Mouse (Mus musculus) cerebellum, adult 11 months (tissue): Measurements from ENCODE around the gene Akt1s1.
A peak's percentile ranks its signal among the peaks of the same experiment; 100 is the strongest.

Experiments
- DNase-seq: peaks from one replicate; pipeline ENCODE4 v3.0.0; 2022

Gene Akt1s1

DNA sequence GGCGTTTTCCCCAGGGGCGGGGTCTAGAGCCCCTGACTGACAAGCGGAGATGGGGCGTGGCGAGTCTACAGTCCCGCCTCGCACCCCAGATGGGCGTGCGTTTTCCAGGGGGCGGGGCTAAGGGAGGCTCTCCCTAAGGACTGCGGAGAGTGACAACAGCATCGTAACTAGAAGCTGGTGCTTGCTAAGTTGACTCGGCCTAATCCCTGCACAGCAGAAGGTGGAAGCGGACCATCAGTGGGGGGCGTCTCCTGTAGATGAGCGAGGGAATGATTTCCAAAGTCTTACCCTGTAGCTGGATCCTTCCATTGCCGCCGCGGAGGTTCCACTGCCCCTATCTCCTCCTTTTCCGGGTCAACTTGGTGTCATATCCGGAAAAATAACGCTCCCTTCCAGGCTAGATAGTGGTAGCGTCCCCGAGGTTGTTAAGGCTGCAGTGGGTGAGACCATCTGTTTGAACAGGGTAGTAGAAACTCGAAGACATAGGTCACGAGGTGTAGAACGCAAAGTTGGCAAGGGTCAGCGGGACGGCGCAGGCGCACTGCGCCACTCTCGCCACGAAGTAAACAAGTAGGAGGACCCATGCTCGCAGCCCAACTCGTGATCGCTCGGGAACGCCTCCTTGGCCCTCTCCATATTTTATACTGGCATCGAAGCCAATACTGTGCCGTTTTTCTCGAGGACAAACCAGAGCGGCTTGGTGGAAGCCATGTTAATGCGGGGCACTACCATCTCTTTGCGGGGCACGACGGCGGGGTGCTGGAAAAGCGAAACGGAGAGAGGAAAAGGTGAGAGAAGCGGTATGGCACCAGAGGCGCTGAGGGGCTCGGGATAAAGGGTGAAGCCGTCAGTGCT, at the start of gene Akt1s1, which contains the start of gene Tbc1d17:
TSS of gene Akt1s1 (plus strand) at position 431 of the 855 bp plus-strand sequence.
TSS of gene Tbc1d17 (minus strand) at position 519 of the 855 bp plus-strand sequence.
- DNase-seq = peak; percentile 100

DNA sequence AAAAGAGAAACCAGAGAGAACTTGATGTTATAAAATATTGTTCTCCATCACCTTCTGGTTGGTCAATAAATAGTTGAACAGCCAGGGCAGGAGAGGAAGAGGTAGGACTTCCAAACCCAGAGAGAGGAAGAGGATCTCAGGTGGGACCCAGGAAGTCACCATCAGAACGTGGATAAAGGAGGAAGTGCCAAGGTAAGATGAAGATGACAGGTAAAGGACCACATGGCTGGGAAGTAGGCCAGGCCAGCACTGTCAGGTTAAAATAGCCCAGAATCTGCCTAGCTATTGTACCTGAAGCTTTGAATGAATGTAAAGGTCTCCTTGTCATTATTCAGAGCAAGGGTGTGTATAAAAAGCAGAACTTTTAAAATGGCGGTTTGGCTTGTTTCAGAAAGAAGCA, 39.9 kb upstream of the Akt1s1 start:
- no peak for DNase-seq

- DNase-seq = no peak
Observed at GRCm38 (mm10) chr7:44809466-44809865, 39.3 kb upstream of the Akt1s1 start.

DNA sequence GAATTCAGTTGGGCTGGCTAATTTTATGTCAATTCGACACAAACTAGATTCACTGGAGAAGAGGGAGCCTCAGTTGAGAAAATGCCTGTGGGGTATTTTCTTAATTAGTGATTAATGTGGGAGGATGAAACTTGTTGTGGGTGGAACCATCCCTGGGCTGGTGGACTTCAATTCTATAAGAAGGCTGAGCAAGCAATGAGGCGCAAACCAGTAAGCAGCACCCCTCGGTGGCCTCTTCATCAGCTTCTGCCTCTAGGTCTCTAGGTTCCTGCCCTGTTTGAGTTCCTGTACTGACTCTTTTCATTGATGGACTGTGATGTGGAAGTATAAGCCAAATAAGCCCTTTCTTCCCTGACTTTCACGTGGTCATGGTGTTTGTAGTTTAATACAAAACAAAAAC, 38.4 kb upstream of the Akt1s1 start:
- no peak for DNase-seq

DNA sequence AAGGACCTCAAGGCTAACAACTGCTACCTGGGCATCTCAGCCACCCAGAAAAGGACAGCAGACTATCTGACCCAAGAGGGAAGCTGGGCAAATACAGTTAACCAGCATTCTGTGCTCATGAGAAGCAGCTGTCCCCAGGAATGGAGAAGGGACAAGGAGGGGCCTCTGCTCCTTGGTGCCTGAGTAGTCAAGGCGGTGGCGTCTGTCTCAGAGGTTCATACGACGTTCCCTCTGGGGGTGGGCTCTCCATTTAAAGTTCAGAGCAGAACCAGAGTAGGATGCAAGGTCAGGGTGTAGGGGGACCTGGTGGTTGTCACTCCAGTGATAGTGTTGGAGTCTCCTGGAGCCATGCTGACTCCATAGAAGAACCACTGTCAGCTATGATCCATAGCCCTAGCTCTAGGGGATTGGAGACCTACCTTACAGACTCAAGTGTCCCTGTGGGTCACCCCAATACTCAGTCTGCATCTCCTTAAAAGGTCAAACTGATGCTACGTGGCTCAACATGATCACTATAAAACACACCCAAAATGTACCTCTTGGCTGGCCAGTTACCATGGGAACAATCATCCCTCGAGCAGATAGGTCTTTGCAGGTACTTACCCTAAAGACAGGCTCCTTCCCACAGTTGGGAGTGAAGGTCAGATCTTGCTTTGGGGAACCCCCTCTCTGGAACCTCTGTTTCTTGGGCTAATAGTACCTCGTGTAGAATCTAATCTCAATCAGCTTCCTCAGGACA, 37.8 kb upstream of the Akt1s1 start:
- no peak for DNase-seq

DNA sequence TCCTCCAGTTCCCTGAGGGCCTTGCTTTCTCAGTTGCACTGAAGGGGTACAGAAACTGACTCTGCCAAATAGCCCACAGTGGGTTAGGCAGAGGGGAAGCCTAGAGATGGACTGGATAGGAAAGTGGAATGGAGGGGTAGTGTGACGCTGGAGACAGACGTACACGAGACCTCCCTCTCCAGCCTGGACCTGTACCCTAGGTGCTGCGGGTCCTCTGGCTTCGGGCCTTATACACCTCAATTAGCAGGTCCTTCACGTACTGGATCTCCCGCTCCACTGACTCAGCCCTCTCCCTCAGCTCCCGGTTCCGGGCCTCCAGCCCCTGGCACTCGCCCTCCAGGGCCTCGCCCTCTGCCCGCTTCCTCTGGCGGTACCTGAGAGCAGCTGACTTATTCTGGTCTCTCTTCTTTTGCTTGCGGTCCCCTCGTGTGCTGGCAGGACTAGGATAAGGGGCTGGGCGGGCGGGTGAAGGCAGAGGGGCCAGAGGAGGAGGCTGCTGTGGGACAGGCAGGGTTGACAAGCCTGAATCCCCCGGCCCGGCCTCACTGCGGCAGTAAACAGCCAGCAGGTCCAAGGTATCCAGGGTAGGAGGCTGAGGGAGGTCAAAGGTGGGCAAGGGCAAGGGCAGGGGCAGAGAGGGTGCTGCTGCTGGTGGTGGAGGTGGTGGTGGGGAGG, 36.0 kb upstream of the Akt1s1 start:
- no peak for DNase-seq

DNA sequence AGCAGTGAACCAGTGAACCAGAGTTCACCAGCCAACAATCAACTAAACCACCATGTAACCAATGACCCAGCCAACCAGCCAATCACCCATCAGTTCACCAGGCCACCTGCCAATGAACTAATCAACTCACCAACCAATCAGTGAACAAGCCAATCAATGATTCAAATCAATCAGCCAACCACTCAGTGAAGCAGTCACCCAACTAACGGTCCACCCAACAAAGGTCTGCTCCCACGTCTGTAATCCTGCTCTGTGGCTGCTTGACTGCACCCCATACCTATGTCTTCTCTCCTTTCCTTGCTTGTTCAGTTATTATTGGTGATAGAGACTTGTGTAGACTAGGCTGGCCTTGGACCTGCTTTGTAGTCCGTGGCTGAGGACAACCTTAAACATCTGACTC, 34.8 kb upstream of the Akt1s1 start:
- DNase-seq = no peak

DNA sequence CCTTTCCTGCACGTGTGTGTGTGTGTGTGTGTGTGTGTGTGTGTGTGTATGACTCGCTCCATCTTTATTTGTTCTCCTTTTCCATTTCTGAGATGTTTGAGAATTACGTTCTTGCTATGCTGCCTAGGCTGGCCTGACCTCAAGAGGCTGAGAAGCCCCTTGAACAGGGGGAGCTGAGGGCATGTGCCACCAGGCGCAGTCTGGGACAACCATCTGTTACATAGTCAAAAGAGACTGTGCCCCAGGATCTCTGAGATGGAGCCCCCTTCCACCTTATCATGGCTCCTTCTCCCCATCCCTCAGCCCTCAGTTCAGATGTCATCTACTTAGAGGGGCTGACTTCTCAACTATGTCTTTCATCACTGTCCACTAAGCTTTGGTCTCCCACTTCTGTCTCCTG, 34.4 kb upstream of the Akt1s1 start:
- DNase-seq = no peak

- DNase-seq = peak; percentile 46
Observed at GRCm38 (mm10) chr7:44814952-44815553, 33.7 kb upstream of the Akt1s1 start.

DNA sequence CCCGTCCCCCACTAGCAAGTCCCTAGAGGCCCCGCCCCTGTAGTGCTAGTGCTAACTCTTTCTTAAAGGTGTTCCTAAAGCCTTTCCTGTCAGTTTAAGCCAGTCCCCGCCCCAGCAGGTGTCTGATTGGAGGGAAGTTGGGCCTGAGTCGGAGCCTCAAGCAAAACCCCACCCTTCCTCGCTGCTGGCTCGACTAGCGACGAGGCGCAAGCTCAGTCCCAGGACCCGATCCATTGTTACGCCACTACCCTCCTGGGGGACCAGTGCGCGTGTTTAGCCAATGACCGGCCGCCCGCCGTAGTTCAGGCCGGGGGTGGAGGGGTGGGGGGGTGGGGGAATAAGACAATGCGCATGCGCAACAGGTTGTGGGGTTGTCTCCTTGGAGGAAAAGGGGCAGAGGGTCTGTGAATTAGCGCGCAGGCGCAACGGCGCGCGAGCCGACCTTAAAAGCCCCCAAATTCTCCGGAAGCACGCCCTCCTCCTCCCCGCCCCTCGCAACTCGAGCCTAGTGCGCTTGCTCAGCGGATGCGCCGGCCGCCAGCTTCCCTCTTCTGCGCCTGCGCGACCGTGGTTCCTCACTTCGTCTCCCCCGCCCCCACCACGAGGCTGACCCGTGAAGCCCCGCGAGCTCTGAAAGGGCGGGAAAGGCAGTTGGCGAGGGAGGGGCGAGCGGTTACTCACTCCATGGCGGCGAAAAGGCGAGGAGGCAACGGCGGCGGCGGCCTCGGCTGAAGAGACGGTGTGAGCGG, 32.9 kb upstream of the Akt1s1 start, which contains the start of the genes Nup62 and Il4i1:
TSS of gene Nup62 (plus strand) at position 368 of the 749 bp plus-strand sequence.
TSS of gene Il4i1 (plus strand) at position 667 of the 749 bp plus-strand sequence.
- DNase-seq = peak; percentile 98

DNA sequence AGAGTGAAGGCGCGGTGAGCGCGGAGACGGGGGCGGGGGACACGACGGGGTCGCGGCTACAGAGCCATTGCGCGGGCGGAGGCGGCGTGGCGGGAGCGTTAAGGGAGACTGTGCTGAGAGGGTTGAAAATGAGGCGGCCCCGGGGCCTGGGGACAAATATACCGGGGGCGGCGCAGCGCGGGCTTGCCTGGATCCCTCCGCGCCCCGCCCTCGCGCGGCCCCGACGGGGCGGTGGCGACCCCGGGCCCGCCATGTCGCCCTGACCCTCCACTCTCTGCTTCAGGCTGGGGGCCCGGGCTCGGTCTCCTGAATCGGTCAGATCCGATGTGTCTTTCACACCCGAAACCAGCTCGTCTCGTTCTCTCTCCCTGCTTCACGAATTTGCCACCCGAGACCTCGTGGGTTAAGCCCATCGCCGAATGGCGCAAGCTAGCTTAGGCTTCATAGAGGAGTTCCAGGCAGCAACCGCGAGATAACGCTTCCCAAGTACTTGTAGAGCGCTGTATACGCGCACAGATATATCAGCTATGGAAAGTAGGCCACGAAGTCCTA, 32.2 kb upstream of the Akt1s1 start, which contains the start of gene Atf5:
TSS of gene Atf5 (minus strand) at position 189 of the 552 bp plus-strand sequence.
- no peak for DNase-seq

DNA sequence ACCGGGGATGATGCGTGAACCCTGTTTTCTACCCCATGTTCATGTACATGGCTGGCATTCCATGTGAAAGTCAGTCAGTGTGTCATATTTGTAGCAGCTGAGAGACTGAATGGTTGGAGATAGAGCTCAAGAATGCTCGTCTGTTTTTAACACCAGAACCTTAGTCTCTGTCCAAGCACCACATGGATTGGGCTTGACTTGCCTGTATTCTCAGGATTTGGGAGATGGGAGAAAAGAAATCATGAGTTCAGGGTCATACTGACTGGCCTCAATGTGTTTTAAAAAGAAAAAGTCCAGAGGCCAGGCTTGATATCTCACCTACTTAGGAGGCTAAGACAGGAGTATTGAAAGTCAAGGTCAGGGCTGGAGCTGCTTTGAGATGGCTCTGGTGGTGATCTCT, 31.4 kb upstream of the Akt1s1 start:
- DNase-seq = no peak

DNA sequence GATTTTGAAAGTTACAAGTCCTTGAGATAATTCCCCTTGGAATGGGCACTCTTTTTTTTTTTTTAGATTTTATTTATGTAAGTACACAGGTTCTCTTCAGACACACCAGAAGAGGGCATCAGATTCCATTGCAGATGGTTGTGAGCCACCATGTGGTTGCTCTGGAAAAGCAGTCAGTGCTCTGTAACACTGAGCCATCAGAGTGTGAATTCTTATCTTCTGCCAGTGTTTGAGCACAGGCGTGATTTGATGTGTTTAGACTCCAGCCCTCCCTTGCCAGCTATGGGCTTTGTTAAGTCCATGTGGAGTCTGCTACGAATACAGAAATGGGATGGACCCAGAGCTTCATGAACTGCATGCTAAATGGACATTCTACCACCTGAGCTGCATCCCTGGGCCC, 30.6 kb upstream of the Akt1s1 start:
- peak; percentile 9 for DNase-seq

DNA sequence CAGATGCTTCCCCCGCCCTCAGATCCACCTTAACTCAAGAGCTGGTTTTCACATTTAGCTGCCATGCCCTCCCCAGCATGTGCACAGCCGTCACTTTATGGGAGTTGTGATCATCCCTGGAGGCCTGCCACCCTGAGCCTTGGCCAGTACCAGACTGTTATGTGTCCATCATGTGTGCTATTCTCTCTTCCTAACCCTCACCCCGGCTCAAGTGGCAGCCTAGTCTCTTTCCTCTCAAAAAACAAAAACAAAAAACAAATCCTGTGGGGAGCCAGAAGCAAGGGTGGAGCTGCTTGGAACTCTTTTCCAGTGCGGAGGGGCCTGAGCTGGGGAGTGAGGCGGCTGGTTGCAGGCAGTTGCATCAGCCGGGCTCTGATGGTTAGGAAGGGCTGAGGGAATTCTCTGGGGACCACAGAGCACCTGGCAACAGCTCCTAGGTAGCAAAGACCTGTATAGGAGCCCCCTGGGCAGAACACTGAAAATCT, 30.0 kb upstream of the Akt1s1 start:
- peak; percentile 25 for DNase-seq

DNA sequence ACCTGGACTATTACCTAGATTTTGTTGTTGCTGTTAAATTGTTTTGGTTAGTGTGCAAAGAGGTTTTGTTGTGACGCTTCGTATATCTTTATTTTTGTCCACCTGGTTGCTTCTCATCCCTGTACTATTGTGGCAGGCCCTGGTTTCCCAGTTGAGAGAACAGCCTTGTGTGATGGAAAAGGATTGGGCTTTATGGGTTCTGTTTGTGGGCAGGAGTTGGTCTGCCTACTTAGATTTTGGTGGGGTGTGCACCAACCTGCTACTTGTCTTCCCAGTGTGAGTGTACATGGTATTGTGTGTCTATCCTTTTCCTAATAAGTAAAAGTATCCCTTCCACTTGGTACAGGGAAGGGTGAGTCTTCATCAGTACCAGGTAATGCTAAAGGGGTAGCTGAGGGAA, 29.4 kb upstream of the Akt1s1 start:
- no peak for DNase-seq

GRCm38 (mm10) chr7:44819863-44820262, 28.9 kb upstream of the Akt1s1 start:
- no peak for DNase-seq

GRCm38 (mm10) chr7:44820525-44820924, 28.3 kb upstream of the Akt1s1 start:
- no peak for DNase-seq

- no peak for DNase-seq
Observed at GRCm38 (mm10) chr7:44821666-44822448, 26.9 kb upstream of the Akt1s1 start.

DNA sequence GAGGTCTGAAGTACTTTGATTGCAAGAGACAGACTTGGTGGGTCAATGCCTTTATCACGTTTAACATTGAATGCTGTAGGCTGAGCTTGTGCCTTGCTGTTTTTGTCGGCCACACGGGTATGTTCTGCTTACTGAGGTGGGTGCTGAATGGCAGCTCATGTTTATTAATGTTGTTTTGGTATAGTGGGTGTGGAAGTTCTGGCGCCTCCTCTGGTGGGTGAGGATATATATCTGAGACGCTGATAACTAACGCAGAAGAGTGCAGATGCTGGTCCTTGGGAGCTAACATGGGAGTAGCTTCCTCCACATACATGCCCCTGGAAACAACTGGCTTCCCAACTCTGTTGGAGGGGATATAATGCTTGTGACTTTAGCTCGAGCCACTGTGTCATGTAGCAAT, 25.4 kb upstream of the Akt1s1 start:
- no peak for DNase-seq

- peak; percentile 76 for DNase-seq
Observed at GRCm38 (mm10) chr7:44824872-44825271, 23.9 kb upstream of the Akt1s1 start.

DNA sequence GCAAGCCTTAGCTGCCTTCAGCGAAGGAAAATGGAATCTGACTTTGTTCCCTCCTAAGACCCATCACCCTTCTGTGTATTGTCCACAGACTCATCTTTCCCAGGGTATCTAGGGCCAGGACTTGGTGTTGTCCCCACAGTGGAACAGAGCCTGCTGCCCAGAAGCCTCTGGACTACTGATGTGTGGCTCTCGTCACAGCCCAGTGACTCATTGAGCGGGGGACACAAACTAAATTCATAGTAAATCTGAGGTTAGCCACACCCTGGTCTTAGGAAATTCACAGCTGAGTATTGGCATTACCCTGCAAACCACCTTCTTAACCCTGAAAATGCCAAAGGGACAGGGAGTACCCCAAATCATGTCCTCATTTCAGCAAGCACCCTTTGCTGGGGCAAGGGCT, 22.0 kb upstream of the Akt1s1 start:
- no peak for DNase-seq
